Mouse (Mus musculus) urinary bladder, postnatal 14 days (tissue): ENCODE data around the gene Tns2.
A peak's percentile ranks its signal among the peaks of the same experiment; 100 is the strongest.

Experiments used
- DNase-seq: peaks from one replicate; pipeline ENCODE4 v3.0.0; 2021; ENCODE audit warnings: low spot score

The Tns2 gene

GRCm38 (mm10) chr15:102110701-102111494 lies 10.7 kb downstream of the Tns2 start:
- no peak for DNase-seq

- no peak for DNase-seq
These were observed 11.2 kb downstream of the Tns2 start for GRCm38 (mm10) chr15:102111495-102111829.

- no peak for DNase-seq
These were observed 12.0 kb downstream of the Tns2 start for GRCm38 (mm10) chr15:102112181-102112580.

DNA sequence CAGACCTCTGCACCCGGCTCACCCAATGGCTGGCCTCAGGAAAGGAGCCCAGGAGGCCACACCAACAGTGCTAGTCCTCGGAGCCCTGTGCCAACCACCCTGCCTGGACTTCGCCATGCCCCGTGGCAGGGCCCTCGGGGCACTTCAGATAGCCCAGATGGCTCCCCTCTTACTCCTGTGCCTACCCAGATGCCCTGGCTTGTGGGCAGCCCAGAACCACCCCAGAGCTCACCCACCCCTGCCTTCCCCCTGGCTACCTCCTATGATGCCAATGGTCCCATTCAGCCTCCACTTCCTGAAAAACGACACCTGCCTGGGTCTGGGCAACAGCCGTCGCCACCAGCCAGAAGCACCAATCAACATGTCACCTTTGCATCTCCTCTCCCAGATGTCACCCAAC lies 12.6 kb downstream of the Tns2 start:
- no peak for DNase-seq

GRCm38 (mm10) chr15:102113674-102114073 lies 13.5 kb downstream of the Tns2 start:
- no peak for DNase-seq

DNA sequence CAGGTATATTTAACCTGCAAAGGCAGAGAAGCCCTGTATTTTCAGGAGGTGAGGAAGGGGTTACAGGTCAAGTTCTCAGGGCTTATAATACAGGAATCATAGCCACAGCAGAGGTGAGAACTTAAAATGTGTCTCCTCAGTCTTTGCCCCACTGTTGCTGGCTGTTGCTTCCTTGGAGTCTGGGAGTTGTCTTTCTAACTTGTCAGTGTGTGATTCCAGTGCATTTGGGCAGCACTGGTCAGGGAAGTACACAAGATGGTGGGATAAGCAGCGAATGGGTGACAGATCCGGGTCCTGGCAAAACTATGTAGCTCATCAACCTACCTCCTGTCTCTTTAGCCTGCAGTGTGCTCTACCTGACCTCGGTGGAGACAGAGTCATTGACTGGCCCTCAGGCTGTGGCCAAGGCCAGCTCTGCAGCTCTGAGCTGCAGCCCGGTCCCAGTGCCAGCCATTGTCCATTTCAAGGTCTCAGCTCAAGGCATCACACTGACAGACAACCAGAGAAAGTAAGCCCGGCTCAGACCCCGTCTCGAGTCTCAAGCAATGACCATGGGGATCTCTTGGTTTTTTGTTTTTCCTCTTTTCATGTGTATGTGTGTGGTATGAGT lies 14.5 kb downstream of the Tns2 start:
- DNase-seq = no peak

DNA sequence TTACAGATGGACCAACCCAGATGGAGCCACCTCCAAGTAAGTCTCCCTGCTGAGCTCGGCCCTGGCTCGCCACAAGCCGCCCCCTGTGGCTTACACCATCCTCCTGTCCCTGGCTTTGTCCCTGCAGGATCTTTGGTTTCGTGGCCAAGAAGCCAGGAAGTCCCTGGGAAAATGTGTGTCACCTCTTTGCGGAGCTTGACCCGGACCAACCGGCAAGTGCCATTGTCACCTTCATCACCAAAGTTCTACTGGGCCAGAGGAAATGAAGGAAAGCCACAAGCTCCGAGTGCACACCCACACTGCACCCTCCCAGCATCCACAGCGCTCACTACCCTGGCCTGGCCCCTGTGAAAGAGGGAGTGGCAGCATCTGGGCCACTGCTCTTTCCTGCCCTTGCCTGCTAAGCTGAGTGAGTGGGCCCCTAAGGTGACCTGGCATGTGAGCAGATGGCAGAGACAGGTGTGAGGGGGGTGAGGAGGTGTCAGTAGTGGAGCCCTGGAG lies 15.6 kb downstream of the Tns2 start:
- no peak for DNase-seq

- DNase-seq = no peak
These were observed 16.7 kb downstream of the Tns2 start for GRCm38 (mm10) chr15:102116753-102117415.

GRCm38 (mm10) chr15:102117461-102118443 lies 17.5 kb downstream of the Tns2 start:
- DNase-seq = no peak

- no peak for DNase-seq
These were observed 18.4 kb downstream of the Tns2 start for GRCm38 (mm10) chr15:102118591-102118990.

- DNase-seq = no peak
These were observed 19.1 kb downstream of the Tns2 start for GRCm38 (mm10) chr15:102119121-102119830.

GRCm38 (mm10) chr15:102119831-102120170 lies 19.6 kb downstream of the Tns2 start:
- no peak for DNase-seq

GRCm38 (mm10) chr15:102120530-102120929 lies 20.3 kb downstream of the Tns2 start:
- DNase-seq = peak; percentile 46

- DNase-seq = peak; percentile 48
These were observed 26.1 kb downstream of the Tns2 start for GRCm38 (mm10) chr15:102126303-102126702.

DNA sequence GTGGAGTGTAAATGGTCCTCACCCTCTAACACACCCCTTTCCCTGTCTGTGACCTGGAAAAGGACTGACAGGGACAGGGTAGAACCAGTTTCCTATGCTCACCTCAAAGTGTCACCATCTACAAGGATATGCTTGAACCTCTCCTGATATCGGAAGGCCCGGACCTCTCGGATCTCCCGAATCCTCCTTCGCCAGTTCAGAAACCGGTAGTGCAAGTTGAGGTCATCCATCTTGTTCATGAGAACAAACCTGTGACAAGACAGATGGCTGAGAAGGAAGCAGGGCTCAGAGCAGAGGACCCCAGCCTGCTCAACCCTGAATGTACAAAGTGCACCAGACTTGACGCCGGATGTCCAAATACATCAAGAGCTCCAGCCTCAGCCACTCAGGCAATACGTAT lies 33.1 kb downstream of the Tns2 start:
- DNase-seq = peak; percentile 51

- DNase-seq = no peak
These were observed 34.5 kb downstream of the Tns2 start for GRCm38 (mm10) chr15:102134709-102135108.

DNA sequence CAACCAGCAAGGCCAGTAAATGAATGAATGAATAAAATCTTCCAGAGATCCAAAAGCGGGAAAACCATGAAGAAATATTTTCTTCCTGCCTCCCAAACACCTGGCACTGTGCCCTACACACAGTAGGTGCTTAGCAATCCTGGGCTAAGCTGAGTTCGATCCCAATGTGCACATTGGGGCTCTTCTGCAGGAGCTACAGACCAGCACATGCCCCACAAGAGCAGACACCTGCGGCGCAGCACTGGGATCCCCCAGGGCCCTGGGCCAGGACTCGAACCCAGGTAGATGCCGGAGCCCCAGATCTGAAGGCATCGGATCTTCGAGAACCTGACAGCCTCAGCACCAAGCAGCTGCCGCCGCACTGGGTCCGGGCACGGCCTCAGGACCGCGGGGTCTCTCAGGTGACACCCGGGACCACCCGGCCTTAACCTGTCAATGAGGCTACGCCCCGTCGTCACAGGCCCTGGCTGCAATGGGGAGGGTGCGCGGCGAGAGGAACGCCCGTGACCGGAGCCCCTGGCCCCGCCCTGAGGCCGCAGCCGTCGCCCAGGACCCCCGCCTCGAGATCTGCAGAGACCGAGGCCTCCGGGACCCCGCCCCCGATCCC lies 35.4 kb downstream of the Tns2 start:
- no peak for DNase-seq

- peak; percentile 96 for DNase-seq
These were observed 36.0 kb downstream of the Tns2 start, which contains the start of gene Spryd3 for GRCm38 (mm10) chr15:102136129-102136758. Spryd3 (minus strand) TSS chr15:102136234.

DNA sequence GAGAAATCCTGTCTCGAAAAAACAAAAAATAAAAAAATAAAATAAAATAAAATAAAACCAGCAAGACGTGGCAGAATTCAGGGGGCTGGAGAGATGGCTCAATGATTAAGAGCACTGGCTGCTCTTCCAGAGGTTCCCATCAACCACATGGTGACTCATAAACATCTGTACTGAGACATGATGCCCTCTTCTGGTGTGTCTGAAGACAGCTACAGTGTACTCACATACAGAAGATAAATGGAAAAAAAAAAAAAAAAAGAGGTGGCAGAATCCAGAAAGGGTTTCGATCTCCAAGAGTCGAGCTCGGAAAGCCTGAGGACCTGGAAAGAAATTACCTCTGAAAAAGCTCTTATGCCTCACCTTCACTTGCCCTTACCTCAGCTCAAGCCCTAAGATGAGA lies 40.9 kb downstream of the Tns2 start:
- no peak for DNase-seq
